Mouse (Mus musculus): ENCODE data around the gene Gm1604a.
"Not testable (repeated sequence)": the region's sequence is repeated elsewhere in the genome, so short reads cannot be mapped to it uniquely, and the experiment has no call there.

Gm1604a gene

DNA sequence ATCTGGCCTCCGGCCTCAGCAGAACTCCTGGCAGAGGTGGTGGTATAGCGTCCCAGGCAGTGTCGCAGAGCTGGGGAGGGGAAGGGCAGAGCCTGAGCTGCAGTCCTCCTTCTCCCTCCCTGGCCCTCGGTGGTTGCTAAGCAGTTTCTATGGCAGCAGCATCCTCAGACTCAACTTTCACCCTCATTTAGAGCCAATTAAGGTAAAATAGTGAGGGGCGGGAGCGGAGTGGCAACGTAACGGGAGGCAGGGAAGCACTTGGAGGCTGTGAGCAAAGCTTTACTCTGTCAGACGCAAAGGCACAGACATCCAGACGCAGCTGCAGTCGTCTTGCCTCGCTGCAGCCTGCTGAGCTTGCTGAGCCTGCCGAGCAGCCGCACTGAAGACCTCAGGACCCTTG lies at the start of gene Gm1604a:
Gene Gm1604a, plus strand, starts transcription at position 312 of the 400 bp plus-strand sequence.
- not testable (repeated sequence) for DNase-seq (ENCODE audit: low read depth)

DNA sequence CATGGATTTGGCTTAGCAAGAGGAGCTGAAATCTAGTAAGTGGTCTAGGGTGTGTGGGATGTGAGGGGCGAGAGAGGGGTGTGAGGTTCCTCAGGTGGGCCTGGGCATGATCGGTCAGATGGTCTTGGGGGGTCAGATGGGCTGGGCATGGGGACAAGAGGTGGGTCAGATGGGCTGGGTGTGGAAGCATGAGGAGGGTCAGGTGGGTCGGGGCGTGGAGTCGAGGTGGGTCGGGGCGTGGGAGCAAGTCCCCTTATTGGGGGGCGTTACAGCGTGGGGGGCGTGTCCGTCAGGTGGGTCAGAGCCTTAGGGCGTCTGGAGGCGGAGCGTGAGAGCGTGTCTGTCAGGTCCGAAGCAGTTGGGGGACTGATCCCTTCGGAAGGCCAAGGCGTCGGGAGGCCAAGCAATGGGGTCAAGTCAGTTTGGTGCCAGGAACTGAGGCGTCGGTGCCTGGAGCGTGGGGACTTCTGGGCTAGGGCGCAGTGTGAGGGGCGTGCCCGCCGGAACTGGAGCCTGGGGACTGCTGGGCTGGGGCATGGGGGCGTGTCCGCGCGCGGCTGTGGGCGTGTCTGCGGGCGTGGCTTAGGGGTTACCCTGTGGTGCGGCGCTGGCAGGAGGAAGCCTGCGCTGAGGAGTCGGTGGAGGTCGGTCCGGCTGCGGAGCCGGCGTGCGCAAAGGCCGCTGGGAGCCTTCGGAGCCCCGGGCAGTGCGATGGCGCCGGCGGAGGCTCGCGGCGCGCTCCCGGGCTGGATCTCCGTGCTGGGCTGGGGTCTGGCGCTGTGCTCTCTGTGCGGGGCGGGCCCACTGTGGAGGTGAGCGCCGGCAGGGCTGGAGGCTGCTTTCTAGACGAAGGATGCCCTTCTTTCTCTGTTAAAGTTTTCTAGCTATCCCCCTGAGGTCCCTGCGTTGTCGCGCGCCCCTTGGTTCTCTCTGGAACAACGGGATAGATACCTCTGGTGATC lies 46.8 kb upstream of the Gm1604a start, which contains the start of gene Gm49721:
Gene Gm49721, plus strand, starts transcription at position 618 of the 962 bp plus-strand sequence.
- DNase-seq (ENCODE audit: low read depth), result not testable (repeated sequence)

DNA sequence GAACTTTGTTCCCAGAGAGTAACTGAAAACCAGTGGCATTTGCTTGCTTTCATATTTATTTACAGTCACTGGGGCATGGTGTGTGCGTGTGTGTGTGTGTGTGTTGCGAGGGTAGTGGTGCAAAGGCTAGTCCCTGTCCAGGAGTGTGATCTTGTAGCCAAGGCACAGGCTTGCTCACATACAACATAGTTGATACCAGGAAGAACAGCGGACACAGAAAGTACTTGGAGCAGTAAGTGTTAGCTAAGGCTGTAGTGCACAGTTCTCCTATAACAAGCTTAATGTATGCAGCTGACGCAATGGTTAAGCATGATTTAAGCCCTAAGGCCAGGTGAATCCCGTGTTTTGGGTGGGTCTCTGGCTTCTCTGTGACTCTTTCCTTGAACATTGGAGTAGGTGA lies 46.0 kb upstream of the Gm1604a start:
- DNase-seq (ENCODE audit: low read depth), result not testable (repeated sequence)

DNA sequence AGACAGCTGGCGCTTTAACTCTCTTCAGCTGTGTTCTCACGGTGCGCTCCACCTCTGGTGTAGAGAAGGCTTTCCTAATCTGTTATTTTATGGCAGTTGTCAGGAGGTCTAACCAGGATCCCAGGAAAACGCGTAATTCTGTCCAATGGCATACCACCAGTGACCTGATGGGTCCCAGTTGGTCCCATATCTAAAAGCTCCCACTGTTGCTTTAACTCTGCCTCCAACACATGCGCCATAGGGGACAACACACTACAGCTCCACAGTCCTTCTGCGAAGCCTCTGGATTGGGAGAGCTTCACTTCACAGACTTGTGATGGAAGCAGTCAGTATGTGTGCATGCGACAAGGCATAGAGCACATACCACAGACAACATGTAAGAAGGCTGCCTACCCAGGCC lies 45.2 kb upstream of the Gm1604a start:
- DNase-seq (ENCODE audit: low read depth), result not testable (repeated sequence)

- DNase-seq (ENCODE audit: low read depth), result not testable (repeated sequence)
Observed at GRCm38 (mm10) chr17:6986118-6986517, 39.2 kb upstream of the Gm1604a start.

GRCm38 (mm10) chr17:6995504-6995903 lies 29.9 kb upstream of the Gm1604a start:
- DNase-seq (ENCODE audit: low read depth), result not testable (repeated sequence)

DNA sequence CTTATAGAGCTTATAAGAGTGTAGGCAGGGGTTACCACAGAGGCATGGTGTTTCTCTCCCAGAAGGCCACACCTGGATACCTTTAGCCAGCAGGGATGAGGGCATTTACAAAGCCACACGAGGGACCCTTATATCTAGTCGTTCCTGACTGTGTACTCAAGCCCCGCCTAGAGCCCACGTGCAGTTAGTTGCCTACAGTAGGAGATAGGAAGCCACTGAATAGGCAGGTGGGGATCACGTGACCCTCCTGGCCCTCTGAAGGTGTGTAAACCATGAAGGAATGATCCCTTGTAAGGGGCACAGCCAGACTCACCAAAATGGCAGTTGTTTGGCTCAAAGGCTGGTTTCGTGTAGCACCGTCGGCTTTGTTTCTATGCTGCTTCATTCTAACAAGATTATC lies 28.5 kb upstream of the Gm1604a start:
- DNase-seq (ENCODE audit: low read depth), result not testable (repeated sequence)

- not testable (repeated sequence) for DNase-seq (ENCODE audit: low read depth)
Observed at GRCm38 (mm10) chr17:6997778-6998490, 27.4 kb upstream of the Gm1604a start.

DNA sequence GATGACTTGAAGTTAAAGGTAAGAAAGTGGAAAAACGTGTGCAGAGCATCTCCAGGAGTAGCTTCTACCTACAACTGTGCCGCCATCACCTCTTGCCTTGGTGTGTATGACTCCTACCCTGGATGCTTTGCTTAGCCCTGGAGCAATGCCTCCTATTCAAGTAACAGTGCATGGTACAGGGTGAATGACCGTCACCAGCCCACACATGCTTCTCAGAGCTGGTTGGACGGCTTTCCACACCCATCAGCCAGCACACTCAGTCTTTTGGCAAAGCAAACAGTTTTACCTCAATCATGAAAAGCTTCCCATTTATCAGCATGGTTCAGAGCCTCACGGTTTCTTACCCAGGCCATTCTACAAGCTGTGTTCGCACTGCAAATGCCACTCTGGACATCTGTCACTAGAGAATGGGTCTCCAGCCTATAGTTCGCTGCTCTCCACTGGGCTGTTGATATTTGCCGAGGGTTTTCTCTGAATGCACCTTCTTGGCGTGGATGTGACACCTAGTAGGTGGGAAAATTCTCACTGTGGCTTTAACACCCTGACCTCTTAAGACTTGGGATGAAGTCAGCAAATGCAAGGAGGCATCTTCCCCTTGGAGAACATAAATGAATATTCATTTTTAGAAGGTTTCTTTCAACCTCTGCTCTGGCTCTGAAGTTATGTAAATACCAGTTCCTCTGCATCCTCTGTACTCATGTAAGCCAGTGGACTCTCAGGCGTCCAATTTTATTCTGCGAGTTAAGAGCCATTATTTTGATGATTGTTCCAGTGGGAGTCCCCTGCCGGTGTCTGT lies 23.4 kb upstream of the Gm1604a start:
- not testable (repeated sequence) for DNase-seq (ENCODE audit: low read depth)

DNA sequence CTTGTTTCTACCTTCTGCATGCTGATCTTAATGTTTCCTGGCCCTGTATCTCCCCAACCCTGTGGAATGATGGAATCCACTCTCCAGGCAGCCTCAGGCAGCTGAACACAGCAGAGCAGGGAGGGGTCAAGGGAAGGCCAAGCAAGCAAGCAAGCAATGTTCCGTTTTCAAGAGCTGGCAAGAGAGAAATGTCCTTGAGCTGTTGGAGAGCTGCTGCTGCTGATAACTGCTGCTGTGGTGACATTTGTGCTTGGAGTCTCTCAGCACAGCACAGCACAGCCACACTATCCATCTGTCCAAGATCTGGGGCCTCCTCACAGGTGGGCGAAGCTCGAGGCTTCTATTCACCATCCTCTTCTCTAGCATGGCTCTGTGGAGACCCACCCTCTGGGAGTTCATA lies 22.0 kb upstream of the Gm1604a start:
- not testable (repeated sequence) for DNase-seq (ENCODE audit: low read depth)

- DNase-seq (ENCODE audit: low read depth), result not testable (repeated sequence)
Observed at GRCm38 (mm10) chr17:7005646-7006045, 19.7 kb upstream of the Gm1604a start.

DNA sequence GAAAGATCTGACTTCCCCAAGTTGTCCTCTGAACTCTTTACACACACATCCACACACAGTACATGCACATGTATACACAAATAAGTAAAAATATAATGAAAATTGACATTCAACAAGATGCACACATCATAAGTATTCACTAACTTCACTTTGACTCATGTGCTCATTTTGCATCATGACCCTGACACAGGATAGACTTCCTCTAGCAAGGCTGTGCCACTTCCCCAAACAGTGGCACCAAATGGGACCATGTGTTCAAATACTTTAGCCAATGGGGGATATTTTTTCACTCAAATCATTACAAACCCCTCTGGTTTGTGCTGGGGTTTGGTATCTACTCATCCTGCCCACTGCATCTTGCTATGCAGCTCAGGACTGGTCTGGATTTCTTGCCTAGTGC lies 16.5 kb upstream of the Gm1604a start:
- not testable (repeated sequence) for DNase-seq (ENCODE audit: low read depth)

DNA sequence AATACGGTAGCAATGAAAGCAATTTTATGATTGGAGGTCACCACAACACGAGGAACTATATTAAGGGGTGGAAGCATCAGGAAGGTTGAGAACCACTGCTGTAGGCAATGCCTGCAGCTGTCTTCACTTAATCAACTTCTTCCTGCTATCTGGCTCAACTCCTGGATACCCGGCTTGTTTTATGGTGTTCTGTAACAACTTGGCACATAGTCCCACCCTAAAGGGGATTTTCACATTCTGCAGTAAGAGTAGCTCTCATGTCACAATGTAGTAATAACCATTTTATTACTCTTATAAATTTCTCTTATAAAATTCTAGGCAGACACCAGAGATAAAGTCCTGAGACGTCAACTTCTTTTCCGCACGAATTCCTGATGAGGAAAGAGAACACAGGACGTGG lies 15.9 kb upstream of the Gm1604a start:
- DNase-seq (ENCODE audit: low read depth), result not testable (repeated sequence)

DNA sequence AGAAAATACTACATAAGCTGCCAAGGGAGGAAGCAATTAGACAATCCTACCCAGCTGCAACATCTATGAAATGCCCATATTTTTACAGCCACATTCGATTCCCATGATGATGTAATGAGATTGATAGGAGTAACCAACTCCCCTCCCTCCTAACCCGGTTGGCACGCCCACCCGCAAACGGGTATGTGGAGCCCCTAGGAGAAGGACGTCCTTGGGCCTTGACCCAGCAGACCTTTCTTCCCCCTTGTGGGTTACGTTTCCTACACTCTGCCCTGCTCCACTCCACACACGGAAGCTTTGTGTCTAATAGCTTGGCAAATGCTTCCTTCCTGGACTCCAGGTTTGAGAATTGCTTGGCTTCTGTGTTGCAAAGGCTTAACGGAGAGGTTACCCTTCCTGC lies 15.5 kb upstream of the Gm1604a start:
- not testable (repeated sequence) for DNase-seq (ENCODE audit: low read depth)

- not testable (repeated sequence) for DNase-seq (ENCODE audit: low read depth)
Observed at GRCm38 (mm10) chr17:7014190-7014589, 11.2 kb upstream of the Gm1604a start.

DNA sequence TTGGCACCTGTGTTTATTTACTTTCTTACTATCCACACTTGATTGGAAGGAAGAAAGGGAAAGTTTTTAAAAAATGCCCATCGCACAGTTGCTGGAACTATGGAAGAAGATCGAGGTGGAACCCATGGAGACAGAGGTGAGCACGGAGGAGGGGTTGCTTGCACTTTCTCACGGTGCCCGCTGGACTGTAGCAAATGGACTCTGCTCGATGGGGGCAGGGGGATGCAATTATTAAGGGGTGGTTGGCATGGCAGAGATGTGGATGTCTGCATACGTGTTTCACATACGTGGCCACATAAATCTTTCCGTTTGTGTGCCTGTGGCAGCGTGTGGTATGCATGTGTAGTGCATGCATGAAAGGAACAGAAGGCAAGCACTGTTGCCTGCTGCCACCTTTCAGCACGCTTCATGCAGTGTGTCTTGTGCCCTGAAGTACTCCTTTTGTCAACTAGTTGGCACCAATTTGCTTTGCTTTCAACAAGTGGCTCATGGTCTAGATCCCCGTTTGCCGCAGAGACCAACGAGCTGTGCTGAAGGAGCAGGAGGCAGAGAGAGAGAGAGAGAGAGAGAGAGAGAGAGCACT lies 487 bp downstream of the Gm1604a start:
- DNase-seq (ENCODE audit: low read depth), result not testable (repeated sequence)

GRCm38 (mm10) chr17:7030204-7030603 lies 4.8 kb downstream of the Gm1604a start:
- not testable (repeated sequence) for DNase-seq (ENCODE audit: low read depth)

- peak; percentile 22 for DNase-seq (ENCODE audit: low read depth)
Observed at GRCm38 (mm10) chr17:7030622-7031174, 5.3 kb downstream of the Gm1604a start.

- DNase-seq (ENCODE audit: low read depth), result not testable (repeated sequence)
Observed at GRCm38 (mm10) chr17:7033192-7034166, 8.1 kb downstream of the Gm1604a start.

Measured in fibroblast of lung, adult 2 months (primary cell).